Mouse (Mus musculus): ENCODE results near the gene Prr29.
"Not testable (repeated sequence)": the region's sequence is repeated elsewhere in the genome, so short reads cannot be mapped to it uniquely, and the experiment has no call there.

The Prr29 gene

GRCm38 (mm10) chr11:106355382-106356128 is 9.7 kb upstream of the Prr29 start:
- no peak for DNase-seq (ENCODE audit: low read depth, low spot score)

DNA sequence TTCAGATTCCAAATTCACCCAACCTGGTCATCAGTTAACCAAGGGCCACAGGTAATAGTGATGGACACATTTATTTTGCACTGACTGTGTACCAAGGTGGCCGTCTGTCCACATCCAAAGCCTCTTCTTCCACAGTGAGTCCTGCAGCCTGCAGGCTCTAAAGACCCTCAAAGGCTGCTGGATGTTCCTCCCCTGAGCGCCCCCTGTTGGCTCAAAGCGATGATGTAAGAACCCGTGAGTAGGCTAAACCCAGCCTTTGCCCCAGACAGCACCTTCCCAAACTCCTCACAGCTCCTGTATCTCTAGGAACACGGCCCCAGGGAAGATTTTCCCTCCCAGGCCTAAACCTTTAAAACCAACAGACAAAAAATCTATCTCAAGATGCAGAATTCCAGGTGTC is 5.9 kb upstream of the Prr29 start:
- peak; percentile 27 for DNase-seq (ENCODE audit: low read depth, low spot score)

- DNase-seq (ENCODE audit: low read depth, low spot score) = no peak
Observed at GRCm38 (mm10) chr11:106364712-106365111, 560 bp upstream of the Prr29 start.

- DNase-seq (ENCODE audit: low read depth, low spot score) = peak; percentile 82
Observed at GRCm38 (mm10) chr11:106366316-106366715, 1.0 kb downstream of the Prr29 start.

GRCm38 (mm10) chr11:106373998-106374397 is 8.7 kb downstream of the Prr29 start:
- DNase-seq (ENCODE audit: low read depth, low spot score) = no peak

GRCm38 (mm10) chr11:106374559-106374958 is 9.3 kb downstream of the Prr29 start:
- no peak for DNase-seq (ENCODE audit: low read depth, low spot score)

DNA sequence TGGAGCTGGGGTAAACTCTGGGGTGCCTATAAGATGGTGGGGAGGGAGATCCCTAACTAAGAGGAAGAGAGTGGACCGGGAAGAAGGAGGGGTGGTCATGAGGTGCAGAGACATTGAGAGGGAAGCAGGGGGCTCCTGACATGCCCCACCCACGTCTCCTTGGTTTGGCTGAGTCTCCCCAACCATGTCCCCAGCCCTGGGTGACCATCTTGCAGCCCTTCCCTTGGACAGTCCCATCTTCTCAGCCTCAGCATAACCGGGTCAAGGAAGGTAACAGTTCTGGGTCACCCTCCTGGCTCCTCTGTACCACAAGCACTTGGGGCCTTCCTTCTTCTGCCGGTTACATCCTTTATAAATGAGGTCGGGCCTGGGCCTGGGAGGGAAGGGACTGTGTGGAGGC is 9.7 kb downstream of the Prr29 start:
- DNase-seq (ENCODE audit: low read depth, low spot score) = no peak

DNA sequence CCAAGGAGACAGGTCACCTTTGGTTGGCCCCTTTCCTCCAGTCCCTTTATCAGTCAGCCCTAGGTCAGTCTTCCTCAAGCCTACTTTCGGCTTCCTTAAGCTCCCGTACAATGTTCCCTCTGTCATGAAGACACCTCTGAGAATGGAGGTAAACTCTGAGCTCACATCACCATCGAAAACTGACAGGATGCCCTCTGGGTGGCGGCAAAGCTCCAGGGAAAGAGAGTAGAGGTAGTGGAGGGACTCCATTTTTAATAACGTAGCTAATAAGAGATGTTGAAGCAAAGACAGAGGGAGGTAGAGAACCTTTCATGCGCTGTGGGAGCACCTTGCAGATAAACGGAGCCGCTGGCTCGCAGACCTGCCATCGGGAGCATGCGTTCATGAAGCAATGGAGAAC is 15.7 kb downstream of the Prr29 start:
- no peak for DNase-seq (ENCODE audit: low read depth, low spot score)

GRCm38 (mm10) chr11:106381883-106382282 is 16.6 kb downstream of the Prr29 start:
- no peak for DNase-seq (ENCODE audit: low read depth, low spot score)

DNA sequence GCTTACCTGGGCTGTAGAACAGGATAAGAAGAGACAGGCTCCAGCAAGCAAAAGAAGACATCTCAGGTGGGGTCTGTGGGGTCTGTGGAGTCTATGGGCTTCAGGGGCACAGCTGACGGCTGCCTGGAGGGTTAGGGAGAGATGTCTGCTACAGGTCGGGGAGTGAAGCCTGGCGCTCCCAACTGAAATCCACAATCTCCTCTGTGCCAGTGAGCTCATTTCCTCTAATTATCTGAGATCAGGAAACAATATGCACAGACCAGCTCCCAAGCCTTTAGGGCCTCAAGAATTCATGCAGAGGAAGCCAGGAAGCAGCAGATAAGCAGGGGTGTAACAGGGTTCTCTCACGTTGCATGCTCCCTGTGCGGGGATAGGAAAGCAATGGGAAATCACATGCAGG is 17.2 kb downstream of the Prr29 start:
- DNase-seq (ENCODE audit: low read depth, low spot score) = no peak

GRCm38 (mm10) chr11:106383051-106383790 is 17.9 kb downstream of the Prr29 start:
- no peak for DNase-seq (ENCODE audit: low read depth, low spot score)

GRCm38 (mm10) chr11:106386409-106386808 is 21.1 kb downstream of the Prr29 start:
- DNase-seq (ENCODE audit: low read depth, low spot score) = no peak

DNA sequence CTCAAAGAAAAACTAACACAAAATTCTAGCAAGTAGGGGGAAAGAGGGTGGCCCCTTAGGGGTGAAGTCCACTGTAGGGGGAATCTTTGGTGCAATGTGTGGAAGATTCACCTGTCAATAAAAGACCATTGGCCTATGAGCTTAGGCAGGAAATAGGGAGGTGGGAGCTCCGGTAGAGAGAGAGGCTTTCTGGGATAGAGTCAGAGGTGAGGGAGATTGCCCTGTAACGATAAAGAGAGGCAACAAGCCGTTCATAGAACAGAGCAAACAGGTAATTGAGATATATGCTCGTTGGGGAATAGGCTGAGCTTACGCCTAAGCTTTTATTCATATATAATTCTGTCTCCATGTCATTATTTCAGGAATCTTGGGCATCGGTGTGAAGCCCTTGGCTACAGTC is 21.7 kb downstream of the Prr29 start:
- DNase-seq (ENCODE audit: low read depth, low spot score) = no peak

DNA sequence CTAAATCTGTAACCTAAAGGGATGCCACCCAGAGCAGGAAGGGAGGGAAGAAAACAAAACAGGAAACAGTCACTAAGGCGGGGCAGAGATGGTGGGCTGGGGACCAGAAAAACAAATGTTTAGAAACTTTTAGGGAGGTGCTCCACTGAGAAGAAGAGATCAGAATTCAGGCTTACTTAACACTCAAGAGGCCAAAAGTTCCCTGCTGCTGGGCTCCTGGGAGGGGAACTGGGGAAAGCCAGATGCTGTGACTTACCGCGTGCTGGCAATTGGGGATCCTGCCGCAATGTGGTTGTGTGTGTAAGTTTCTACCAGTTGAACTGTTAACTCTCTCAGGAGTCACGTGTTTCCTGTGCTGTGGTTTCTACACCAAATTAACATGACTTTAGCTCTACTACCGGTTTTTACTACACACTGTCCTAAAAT is 22.5 kb downstream of the Prr29 start, which contains the start of gene Icam2:
Gene Icam2 (minus strand): TSS at position 285 of the 426 bp plus-strand sequence.
- DNase-seq (ENCODE audit: low read depth, low spot score) = no peak

- no peak for DNase-seq (ENCODE audit: low read depth, low spot score)
Observed at GRCm38 (mm10) chr11:106389611-106390010, 24.3 kb downstream of the Prr29 start.

GRCm38 (mm10) chr11:106390757-106391156 is 25.5 kb downstream of the Prr29 start:
- no peak for DNase-seq (ENCODE audit: low read depth, low spot score)

DNA sequence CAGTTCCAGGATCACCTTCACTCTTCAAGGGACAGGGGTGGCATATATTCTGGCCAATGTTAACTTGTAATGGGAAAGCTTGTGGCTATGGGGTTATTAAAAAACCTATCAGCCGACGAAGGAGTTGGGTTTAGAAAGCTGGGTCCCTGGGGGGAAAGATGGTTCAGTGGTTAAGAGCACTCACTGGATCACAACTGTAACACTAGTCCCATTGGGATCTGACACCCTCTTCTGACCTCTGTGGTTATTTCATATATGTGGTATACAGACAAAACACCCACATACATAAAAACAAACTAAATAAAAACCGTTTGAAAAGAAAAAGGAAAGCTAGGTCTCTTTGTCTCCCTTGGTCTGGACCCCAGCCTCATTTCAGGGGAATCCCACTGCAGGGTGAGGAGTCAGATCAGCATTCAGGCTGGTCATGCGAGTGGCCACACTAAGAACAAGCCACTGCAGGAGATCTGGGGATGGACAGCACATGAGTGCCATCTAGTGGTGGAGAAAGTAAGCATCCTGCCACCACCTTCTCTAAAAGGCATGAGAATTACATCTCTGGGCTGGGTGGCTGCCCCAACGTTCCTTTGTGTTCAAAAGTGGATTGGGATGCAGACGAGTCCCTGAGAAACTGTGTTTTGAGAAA is 26.4 kb downstream of the Prr29 start:
- peak; percentile 69 for DNase-seq (ENCODE audit: low read depth, low spot score)

GRCm38 (mm10) chr11:106392597-106393330 is 27.5 kb downstream of the Prr29 start:
- DNase-seq (ENCODE audit: low read depth, low spot score) = no peak

- no peak for DNase-seq (ENCODE audit: low read depth, low spot score)
Observed at GRCm38 (mm10) chr11:106393331-106393616, 28.0 kb downstream of the Prr29 start.

GRCm38 (mm10) chr11:106394055-106394454 is 28.8 kb downstream of the Prr29 start:
- DNase-seq (ENCODE audit: low read depth, low spot score) = not testable (repeated sequence)

DNA sequence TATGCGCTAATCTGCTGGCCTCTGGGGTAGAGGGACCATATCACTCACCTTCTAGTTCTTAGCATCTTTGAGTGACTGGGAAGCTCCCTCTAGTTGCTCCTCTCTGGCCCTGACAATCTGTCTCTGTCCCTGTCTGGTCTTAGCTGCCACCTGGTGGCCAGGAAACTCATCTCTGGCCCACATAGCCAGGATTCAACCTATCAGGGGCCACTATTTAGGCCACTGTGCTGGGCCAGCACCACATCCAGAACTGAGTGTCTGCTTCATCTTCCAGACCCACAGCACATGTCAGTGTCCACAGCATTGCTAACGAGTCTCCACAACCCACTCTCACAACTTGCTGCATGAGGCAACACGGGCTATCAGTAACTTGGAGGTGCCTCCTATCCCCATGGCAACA is 32.4 kb downstream of the Prr29 start:
- peak; percentile 20 for DNase-seq (ENCODE audit: low read depth, low spot score)

DNA sequence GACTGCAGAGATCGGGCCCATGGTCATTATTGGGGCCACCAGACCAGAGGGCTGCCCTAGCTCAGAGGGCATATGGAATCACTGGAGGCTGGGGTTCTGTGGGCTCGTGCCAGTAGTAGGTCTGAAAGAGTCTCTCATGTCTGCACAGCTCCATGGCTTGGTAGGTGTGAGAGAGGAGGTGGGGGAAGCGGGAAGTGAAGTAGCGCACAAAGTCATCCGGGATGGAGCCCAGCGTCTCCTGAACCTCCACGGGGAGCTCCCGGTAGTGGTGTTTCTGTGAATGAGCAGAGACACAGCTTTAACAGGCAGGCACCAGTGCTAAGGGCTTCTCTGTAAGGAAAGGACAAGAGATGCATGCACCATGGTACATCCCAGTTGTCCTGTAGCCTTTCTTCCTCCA is 33.2 kb downstream of the Prr29 start:
- no peak for DNase-seq (ENCODE audit: low read depth, low spot score)
